Mouse (Mus musculus) midbrain, embryonic 10.5 days (tissue): ENCODE data around the gene Samd3. TPM values are rescaled to one million over a fixed set of nuclear protein-coding genes. Genes with fewer than 3 reads are reported as not detected.

Source experiments
- DNase-seq: peaks from one replicate; pipeline ENCODE4 v3.0.0-alpha.2; 2017; ENCODE audit warnings: low spot score
- H3K27ac ChIP-seq: fragments of 300-500 bp; sonication (generic); replicated peaks from 2 replicates; pipeline ENCODE4 v1.5.1; 2016; ENCODE audit warnings: mild to moderate bottlenecking
- H3K27me3 ChIP-seq: fragments of 300-500 bp; sonication (generic); 2 replicates; pipeline ENCODE4 v1.6.1; 2016; ENCODE audit warnings: low read depth, mild to moderate bottlenecking; ENCODE audit not compliant: poor library complexity, severe bottlenecking
- H3K36me3 ChIP-seq: fragments of 300-500 bp; sonication (generic); 2 replicates; pipeline ENCODE4 v1.6.1; 2016; ENCODE audit warnings: mild to moderate bottlenecking, moderate library complexity
- H3K4me1 ChIP-seq: fragments of 300-500 bp; sonication (generic); 2 replicates; pipeline ENCODE4 v1.6.1; 2016
- H3K4me3 ChIP-seq: fragments of 300-500 bp; sonication (generic); 2 replicates; pipeline ENCODE4 v1.5.1; 2016; ENCODE audit warnings: mild to moderate bottlenecking, moderate library complexity
- H3K9me3 ChIP-seq: fragments of 300-500 bp; sonication (generic); replicated peaks from 2 replicates; pipeline ENCODE4 v1.6.1; 2016; ENCODE audit warnings: mild to moderate bottlenecking
- WGBS: fragments of 180-500 bp; shearing (Covaris S2); methylation state at CpG from one replicate; pipeline ENCODE4 v1.1.7; 2016; 5-methylcytosine and 5-hydroxymethylcytosine counted together
- polyA plus RNA-seq: library from polyadenylated mRNA; unstranded; fragments of >200 nt; fragmentation: Nextera tagmentation; extraction: Ambion mirVana; gene quantifications from 2 replicates; pipeline ENCODE4 v1.2.1, GENCODE M21; 2016

Samd3 gene
- polyA plus RNA-seq, 1 experiment from 2014 or later: 0.22 TPM

GRCm38 (mm10) chr10:26244466-26244865 lies 15.0 kb downstream of the Samd3 start:
- Histone ChIP-seq H3K27me3 (no peaks in the 10 kb centered on the region), H3K9me3 (no peaks in the 10 kb centered on the region), H3K36me3 (no peaks in the 10 kb centered on the region), H3K4me1 (no peaks in the 10 kb centered on the region), H3K4me3 (no peak overlapping the region), H3K27ac (no peak overlapping the region)
- 90% methylated on average over 6 of the region's 6 CpGs for WGBS
- DNase-seq: no peak

GRCm38 (mm10) chr10:26249426-26250165 lies 20.1 kb downstream of the Samd3 start:
- WGBS: 90% methylated on average over 7 of the region's 7 CpGs
- Histone ChIP-seq H3K27me3 (no peaks in the 10 kb centered on the region), H3K4me1 (no peaks in the 10 kb centered on the region), H3K9me3 (no peaks in the 10 kb centered on the region), H3K27ac (no peak overlapping the region), H3K4me3 (no peak overlapping the region), H3K36me3 (no peaks in the 10 kb centered on the region)
- no peak for DNase-seq

- Histone ChIP-seq H3K4me1 (no peaks in the 10 kb centered on the region), H3K27ac (no peak overlapping the region), H3K36me3 (no peaks in the 10 kb centered on the region), H3K9me3 (no peaks in the 10 kb centered on the region), H3K27me3 (no peaks in the 10 kb centered on the region), H3K4me3 (no peak overlapping the region)
- 82% methylated on average over 4 of the region's 4 CpGs for whole genome bisulfite sequencing
- DNase-seq: no peak
Observed at GRCm38 (mm10) chr10:26259908-26260307, 30.4 kb downstream of the Samd3 start.

GRCm38 (mm10) chr10:26263744-26264459 lies 34.4 kb downstream of the Samd3 start:
- H3K36me3 ChIP-seq: no peaks in the 10 kb centered on the region
- no peak overlapping the region for H3K4me3 ChIP-seq
- H3K9me3 ChIP-seq: no peaks in the 10 kb centered on the region
- no peak for DNase-seq
- H3K4me1 ChIP-seq: no peaks in the 10 kb centered on the region
- H3K27me3 ChIP-seq: no peaks in the 10 kb centered on the region
- H3K27ac ChIP-seq: no peak overlapping the region
- 91% methylated on average over 3 of the region's 3 CpGs for WGBS

- H3K36me3 ChIP-seq: peaks cover 68% of the 10 kb centered on the region
- H3K4me3 ChIP-seq: no peak overlapping the region
- DNase-seq: no peak
- H3K9me3 ChIP-seq: no peaks in the 10 kb centered on the region
- no peaks in the 10 kb centered on the region for H3K4me1 ChIP-seq
- H3K27ac ChIP-seq: no peak overlapping the region
- 94% methylated on average over 6 of the region's 6 CpGs for WGBS
- H3K27me3 ChIP-seq: no peaks in the 10 kb centered on the region
Observed at GRCm38 (mm10) chr10:26275414-26275813, 45.9 kb downstream of the Samd3 start.

GRCm38 (mm10) chr10:26280009-26280408 lies 50.5 kb downstream of the Samd3 start:
- Histone ChIP-seq H3K4me1 (no peaks in the 10 kb centered on the region), H3K4me3 (no peak overlapping the region), H3K9me3 (no peaks in the 10 kb centered on the region), H3K27ac (no peak overlapping the region), H3K27me3 (no peaks in the 10 kb centered on the region), H3K36me3 (peaks cover 86% of the 10 kb centered on the region)
- DNase-seq: no peak
- WGBS: 55% methylated on average over 8 of the region's 8 CpGs

- no peaks in the 10 kb centered on the region for H3K4me1 ChIP-seq
- WGBS: 94% methylated on average over 7 of the region's 7 CpGs
- peaks cover 78% of the 10 kb centered on the region for H3K36me3 ChIP-seq
Observed at GRCm38 (mm10) chr10:26287136-26287535, 57.6 kb downstream of the Samd3 start.

GRCm38 (mm10) chr10:26297200-26297599 lies 67.7 kb downstream of the Samd3 start:
- Histone ChIP-seq H3K27ac (no peak overlapping the region), H3K4me3 (no peak overlapping the region), H3K36me3 (peaks cover 92% of the 10 kb centered on the region)

More at GRCm38 (mm10) chr10:26287136-26287535, 57.6 kb downstream of the Samd3 start:
- no peak for DNase-seq
- Histone ChIP-seq H3K9me3 (no peaks in the 10 kb centered on the region), H3K27me3 (no peaks in the 10 kb centered on the region), H3K4me3 (no peak overlapping the region), H3K27ac (no peak overlapping the region)

GRCm38 (mm10) chr10:26297626-26298025 lies 68.1 kb downstream of the Samd3 start:
- 91% methylated on average over 7 of the region's 7 CpGs for WGBS
- peaks cover 92% of the 10 kb centered on the region for H3K36me3 ChIP-seq

More at GRCm38 (mm10) chr10:26297200-26297599, 67.7 kb downstream of the Samd3 start:
- Histone ChIP-seq H3K9me3 (no peaks in the 10 kb centered on the region), H3K27me3 (no peaks in the 10 kb centered on the region), H3K4me1 (no peaks in the 10 kb centered on the region)
- no peak for DNase-seq
- 90% methylated on average over 3 of the region's 3 CpGs for WGBS

GRCm38 (mm10) chr10:26302336-26302735 lies 72.8 kb downstream of the Samd3 start:
- H3K4me1 ChIP-seq: no peaks in the 10 kb centered on the region
- no peak overlapping the region for H3K4me3 ChIP-seq
- no peak overlapping the region for H3K27ac ChIP-seq
- 94% methylated on average over 4 of the region's 4 CpGs for WGBS
- DNase-seq: no peak
- peaks cover 82% of the 10 kb centered on the region for H3K36me3 ChIP-seq
- no peaks in the 10 kb centered on the region for H3K9me3 ChIP-seq
- H3K27me3 ChIP-seq: no peaks in the 10 kb centered on the region

More at GRCm38 (mm10) chr10:26297626-26298025, 68.1 kb downstream of the Samd3 start:
- H3K4me3 ChIP-seq: no peak overlapping the region
- H3K27me3 ChIP-seq: no peaks in the 10 kb centered on the region
- H3K27ac ChIP-seq: no peak overlapping the region
- no peaks in the 10 kb centered on the region for H3K4me1 ChIP-seq
- no peaks in the 10 kb centered on the region for H3K9me3 ChIP-seq
- no peak for DNase-seq

GRCm38 (mm10) chr10:26303485-26303884 lies 74.0 kb downstream of the Samd3 start:
- no peaks in the 10 kb centered on the region for H3K4me1 ChIP-seq
- peaks cover 82% of the 10 kb centered on the region for H3K36me3 ChIP-seq
- no peaks in the 10 kb centered on the region for H3K9me3 ChIP-seq
- WGBS: 95% methylated on average over 6 of the region's 6 CpGs
- no peak for DNase-seq
- H3K4me3 ChIP-seq: no peak overlapping the region
- no peak overlapping the region for H3K27ac ChIP-seq
- no peaks in the 10 kb centered on the region for H3K27me3 ChIP-seq

GRCm38 (mm10) chr10:26314327-26314726 lies 84.8 kb downstream of the Samd3 start:
- Histone ChIP-seq H3K9me3 (no peaks in the 10 kb centered on the region), H3K36me3 (peaks cover 91% of the 10 kb centered on the region), H3K27ac (no peak overlapping the region), H3K4me3 (no peak overlapping the region), H3K27me3 (no peaks in the 10 kb centered on the region), H3K4me1 (no peaks in the 10 kb centered on the region)
- no peak for DNase-seq
- 95% methylated on average over 15 of the region's 15 CpGs for WGBS

GRCm38 (mm10) chr10:26320679-26321078 lies 91.2 kb downstream of the Samd3 start:
- H3K36me3 ChIP-seq: peaks cover 68% of the 10 kb centered on the region

More at GRCm38 (mm10) chr10:26320679-26321078, 91.2 kb downstream of the Samd3 start:
- no peak for DNase-seq
- WGBS: 92% methylated on average over 4 of the region's 4 CpGs
- H3K9me3 ChIP-seq: no peaks in the 10 kb centered on the region
- H3K4me1 ChIP-seq: no peaks in the 10 kb centered on the region
- no peak overlapping the region for H3K4me3 ChIP-seq
- no peak overlapping the region for H3K27ac ChIP-seq
- no peaks in the 10 kb centered on the region for H3K27me3 ChIP-seq
